Mouse (Mus musculus): ENCODE data around the gene Efcab1.

DNA sequence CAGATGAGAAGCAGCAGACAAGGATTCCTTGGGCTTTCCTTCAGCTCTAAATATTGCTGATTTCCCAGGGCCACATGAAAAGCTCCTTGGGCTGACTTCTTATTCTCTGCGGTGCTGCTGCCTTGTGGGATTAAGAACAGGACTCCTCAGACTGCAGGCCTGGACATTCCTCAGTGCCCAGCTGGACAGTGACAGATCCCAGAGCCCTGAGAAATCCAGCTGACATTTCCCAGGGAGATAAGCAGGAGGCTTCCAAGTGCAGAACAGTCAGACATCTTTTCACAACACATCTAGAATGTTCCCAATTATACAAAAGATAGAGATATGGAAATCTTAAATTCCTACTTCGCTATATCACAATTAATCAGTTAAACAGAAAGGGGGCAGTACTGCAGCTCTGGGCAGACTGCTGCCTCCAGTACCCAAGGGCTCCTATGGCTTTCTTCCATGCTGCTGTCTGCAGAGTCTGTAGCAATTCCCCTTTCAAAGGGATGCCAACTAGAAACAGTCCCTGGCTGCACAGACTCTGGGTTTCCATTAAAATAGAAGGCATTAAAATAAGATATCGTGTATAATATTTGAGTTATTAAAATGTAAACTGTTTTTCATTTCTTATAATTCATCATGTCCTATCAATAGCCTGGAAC is 86.2 kb downstream of the Efcab1 start:
- no peak for TF ChIP-seq ZKSCAN1 (IDR thresholded peaks at IDR 0.05; ENCODE audit: borderline replicate concordance, low read depth, low read length)
- TF ChIP-seq NRF1 (IDR thresholded peaks at IDR 0.05; ENCODE audit: low read depth, low read length) = no peak
- no peak for TF ChIP-seq SIN3A (IDR thresholded peaks at IDR 0.05; ENCODE audit: low read length)
- TF ChIP-seq CTCF (conservative IDR thresholded peaks at IDR 0.05 in 1 of 2, IDR thresholded peaks at IDR 0.05 in 1 of 2; ENCODE audit: low read depth in 2 of 2, low read length in 2 of 2) = no peak
- TF ChIP-seq EP300 (IDR thresholded peaks at IDR 0.05; ENCODE audit: low read length) = no peak
- TF ChIP-seq HCFC1 (IDR thresholded peaks at IDR 0.05; ENCODE audit: low read depth, low read length) = no peak
- no peak; the same call in none of the 2 replicates for TF ChIP-seq RAD21 (IDR thresholded peaks at IDR 0.05; ENCODE audit: low read depth, low read length)
- TF ChIP-seq MAX (IDR thresholded peaks at IDR 0.05; ENCODE audit: low read length) = no peak
- TF ChIP-seq ETS1 (conservative IDR thresholded peaks at IDR 0.05; ENCODE audit: low read depth, low read length) = no peak
- TF ChIP-seq POLR2A (IDR thresholded peaks at IDR 0.05; ENCODE audit: low read depth, low read length) = no peak
- no peak for TF ChIP-seq CHD2 (IDR thresholded peaks at IDR 0.05; ENCODE audit: low read length)

Data from CH12.LX (cell line).